Mouse (Mus musculus): Measurements from ENCODE around the gene Wwtr1. TPM values are rescaled to one million over a fixed set of nuclear protein-coding genes. Genes with fewer than 3 reads are reported as not detected.

Wwtr1 gene
- polyA plus RNA-seq, 1 experiment from 2014 or later = 17.4 TPM

- Histone ChIP-seq H3K9me3 (ENCODE audit: control insufficient read depth, low read length) (no peaks in the 10 kb centered on the region), H3K4me1 (ENCODE audit: control insufficient read depth in 2 of 2, insufficient read depth in 2 of 2, low read length in 2 of 2) (peaks cover 10 to 25% of the 10 kb centered on the region in 2 experiments), H3K36me3 (ENCODE audit: control insufficient read depth, insufficient read depth, low read length) (peaks cover 20% of the 10 kb centered on the region), H3K27ac (replicated peaks in 1 of 2; ENCODE audit: control insufficient read depth in 1 of 2, insufficient read depth in 1 of 2, low read depth in 2 of 2, low read length in 2 of 2) (no peak overlapping the region), H3K27me3 (ENCODE audit: control insufficient read depth, insufficient read depth, low read length) (no peaks in the 10 kb centered on the region), H3K9ac (ENCODE audit: low read length) (no peak overlapping the region), H3K4me3 (ENCODE audit: control insufficient read depth in 1 of 2, insufficient read depth in 1 of 2, low read depth in 1 of 2, low read length in 2 of 2) (no peak overlapping the region), H3K4me2 (ENCODE audit: low read length) (no peak overlapping the region)
- WGBS = 93% methylated on average over 8 of the region's 8 CpGs
- ATAC-seq (ENCODE audit: insufficient number of reproducible peaks, insufficient read depth, low FRiP score, low read depth) = no peak
These were observed 101.3 kb downstream of the Wwtr1 start for GRCm38 (mm10) chr3:57474421-57474820.

- H3K9me3 ChIP-seq (ENCODE audit: control insufficient read depth, low read length) = no peaks in the 10 kb centered on the region
- H3K4me2 ChIP-seq (ENCODE audit: low read length) = no peak overlapping the region
- no peak overlapping the region for H3K4me3 ChIP-seq (ENCODE audit: control insufficient read depth in 1 of 2, insufficient read depth in 1 of 2, low read depth in 1 of 2, low read length in 2 of 2)
- peaks cover 10 to 25% of the 10 kb centered on the region in 2 experiments for H3K4me1 ChIP-seq (ENCODE audit: control insufficient read depth in 2 of 2, insufficient read depth in 2 of 2, low read length in 2 of 2)
- 0 out of 4 replicates have a peak overlapping the region, but pooled peaks of 1 of the 2 experiments have one; percentile 35 for H3K27ac ChIP-seq (replicated peaks in 1 of 2; ENCODE audit: control insufficient read depth in 1 of 2, insufficient read depth in 1 of 2, low read depth in 2 of 2, low read length in 2 of 2)
- peaks cover 22% of the 10 kb centered on the region for H3K36me3 ChIP-seq (ENCODE audit: control insufficient read depth, insufficient read depth, low read length)
- no peaks in the 10 kb centered on the region for H3K27me3 ChIP-seq (ENCODE audit: control insufficient read depth, insufficient read depth, low read length)
- 45% methylated on average over 4 of the region's 4 CpGs for WGBS
- no peak for ATAC-seq (ENCODE audit: insufficient number of reproducible peaks, insufficient read depth, low FRiP score, low read depth)
- no peak overlapping the region for H3K9ac ChIP-seq (ENCODE audit: low read length)
These were observed 103.3 kb downstream of the Wwtr1 start for GRCm38 (mm10) chr3:57472407-57472806.

- Histone ChIP-seq H3K9ac (ENCODE audit: low read length) (peak overlapping the region; percentile 57), H3K4me3 (ENCODE audit: control insufficient read depth in 1 of 2, insufficient read depth in 1 of 2, low read depth in 1 of 2, low read length in 2 of 2) (peak overlapping the region; percentile 25 to 28), H3K36me3 (ENCODE audit: control insufficient read depth, insufficient read depth, low read length) (0 out of 2 replicates have a peak, but pooled peaks cover 9% of the 10 kb centered on the region), H3K4me2 (ENCODE audit: low read length) (peak overlapping the region; percentile 64), H3K4me1 (ENCODE audit: control insufficient read depth in 2 of 2, insufficient read depth in 2 of 2, low read length in 2 of 2) (peaks cover 10 to 25% of the 10 kb centered on the region in 2 experiments), H3K27ac (replicated peaks in 1 of 2; ENCODE audit: control insufficient read depth in 1 of 2, insufficient read depth in 1 of 2, low read depth in 2 of 2, low read length in 2 of 2) (peak overlapping the region; percentile 83 to 86), H3K27me3 (ENCODE audit: control insufficient read depth, insufficient read depth, low read length) (no peaks in the 10 kb centered on the region), H3K9me3 (ENCODE audit: control insufficient read depth, low read length) (no peaks in the 10 kb centered on the region)
- peak; percentile 37; the same call in 1 of the 2 replicates for ATAC-seq (ENCODE audit: insufficient number of reproducible peaks, insufficient read depth, low FRiP score, low read depth)
- WGBS = 11% methylated on average over 15 of the region's 15 CpGs
These were observed 104.6 kb downstream of the Wwtr1 start for GRCm38 (mm10) chr3:57470981-57471601.

- peak overlapping the region; percentile 83 to 86 for H3K27ac ChIP-seq (replicated peaks in 1 of 2; ENCODE audit: control insufficient read depth in 1 of 2, insufficient read depth in 1 of 2, low read depth in 2 of 2, low read length in 2 of 2)
- WGBS = 17% methylated on average over 5 of the region's 5 CpGs
- H3K4me3 ChIP-seq (ENCODE audit: control insufficient read depth in 1 of 2, insufficient read depth in 1 of 2, low read depth in 1 of 2, low read length in 2 of 2) = no peak overlapping the region
- ATAC-seq (ENCODE audit: insufficient number of reproducible peaks, insufficient read depth, low FRiP score, low read depth) = no peak
- H3K4me1 ChIP-seq (ENCODE audit: control insufficient read depth in 2 of 2, insufficient read depth in 2 of 2, low read length in 2 of 2) = peaks cover 10 to 25% of the 10 kb centered on the region in 2 experiments
- H3K4me2 ChIP-seq (ENCODE audit: low read length) = peak overlapping the region; percentile 64
- H3K36me3 ChIP-seq (ENCODE audit: control insufficient read depth, insufficient read depth, low read length) = 0 out of 2 replicates have a peak, but pooled peaks cover 6% of the 10 kb centered on the region
- H3K9me3 ChIP-seq (ENCODE audit: control insufficient read depth, low read length) = no peaks in the 10 kb centered on the region
- no peaks in the 10 kb centered on the region for H3K27me3 ChIP-seq (ENCODE audit: control insufficient read depth, insufficient read depth, low read length)
- H3K9ac ChIP-seq (ENCODE audit: low read length) = peak overlapping the region; percentile 57
These were observed 105.4 kb downstream of the Wwtr1 start for GRCm38 (mm10) chr3:57470326-57470725.

- H3K9me3 ChIP-seq (ENCODE audit: control insufficient read depth, low read length) = no peaks in the 10 kb centered on the region
- H3K4me2 ChIP-seq (ENCODE audit: low read length) = no peak overlapping the region
- no peaks in the 10 kb centered on the region for H3K27me3 ChIP-seq (ENCODE audit: control insufficient read depth, insufficient read depth, low read length)
- peaks cover 10 to 25% of the 10 kb centered on the region in 2 experiments for H3K4me1 ChIP-seq (ENCODE audit: control insufficient read depth in 2 of 2, insufficient read depth in 2 of 2, low read length in 2 of 2)
- no peak overlapping the region for H3K9ac ChIP-seq (ENCODE audit: low read length)
- 0 out of 2 replicates have a peak, but pooled peaks cover 13% of the 10 kb centered on the region for H3K36me3 ChIP-seq (ENCODE audit: control insufficient read depth, insufficient read depth, low read length)
- ATAC-seq (ENCODE audit: insufficient number of reproducible peaks, insufficient read depth, low FRiP score, low read depth) = no peak
- no peak overlapping the region for H3K27ac ChIP-seq (replicated peaks in 1 of 2; ENCODE audit: control insufficient read depth in 1 of 2, insufficient read depth in 1 of 2, low read depth in 2 of 2, low read length in 2 of 2)
- no peak overlapping the region for H3K4me3 ChIP-seq (ENCODE audit: control insufficient read depth in 1 of 2, insufficient read depth in 1 of 2, low read depth in 1 of 2, low read length in 2 of 2)
- 91% methylated on average over 3 of the region's 3 CpGs for WGBS
These were observed 106.4 kb downstream of the Wwtr1 start for GRCm38 (mm10) chr3:57469325-57469724.

GRCm38 (mm10) chr3:57466289-57466688 lies 109.4 kb downstream of the Wwtr1 start:
- 50% methylated on average over 3 of the region's 3 CpGs for WGBS
- H3K9ac ChIP-seq (ENCODE audit: low read length) = no peak overlapping the region
- peaks cover 5 to 8% of the 10 kb centered on the region in 2 experiments; a peak in 3 of 4 replicates for H3K4me1 ChIP-seq (ENCODE audit: control insufficient read depth in 2 of 2, insufficient read depth in 2 of 2, low read length in 2 of 2)
- peaks cover 33% of the 10 kb centered on the region for H3K36me3 ChIP-seq (ENCODE audit: control insufficient read depth, insufficient read depth, low read length)
- H3K4me3 ChIP-seq (ENCODE audit: control insufficient read depth in 1 of 2, insufficient read depth in 1 of 2, low read depth in 1 of 2, low read length in 2 of 2) = no peak overlapping the region
- no peaks in the 10 kb centered on the region for H3K9me3 ChIP-seq (ENCODE audit: control insufficient read depth, low read length)
- H3K27ac ChIP-seq (replicated peaks in 1 of 2; ENCODE audit: control insufficient read depth in 1 of 2, insufficient read depth in 1 of 2, low read depth in 2 of 2, low read length in 2 of 2) = no peak overlapping the region
- H3K4me2 ChIP-seq (ENCODE audit: low read length) = no peak overlapping the region
- no peaks in the 10 kb centered on the region for H3K27me3 ChIP-seq (ENCODE audit: control insufficient read depth, insufficient read depth, low read length)
- no peak for ATAC-seq (ENCODE audit: insufficient number of reproducible peaks, insufficient read depth, low FRiP score, low read depth)

GRCm38 (mm10) chr3:57463302-57463701 lies 112.4 kb downstream of the Wwtr1 start:
- WGBS = 58% methylated on average over 4 of the region's 4 CpGs
- no peak for ATAC-seq (ENCODE audit: insufficient number of reproducible peaks, insufficient read depth, low FRiP score, low read depth)
- no peak overlapping the region for H3K9ac ChIP-seq (ENCODE audit: low read length)
- no peak overlapping the region for H3K27ac ChIP-seq (replicated peaks in 1 of 2; ENCODE audit: control insufficient read depth in 1 of 2, insufficient read depth in 1 of 2, low read depth in 2 of 2, low read length in 2 of 2)
- no peaks in the 10 kb centered on the region for H3K27me3 ChIP-seq (ENCODE audit: control insufficient read depth, insufficient read depth, low read length)
- H3K4me3 ChIP-seq (ENCODE audit: control insufficient read depth in 1 of 2, insufficient read depth in 1 of 2, low read depth in 1 of 2, low read length in 2 of 2) = no peak overlapping the region
- no peaks in the 10 kb centered on the region for H3K9me3 ChIP-seq (ENCODE audit: control insufficient read depth, low read length)
- H3K36me3 ChIP-seq (ENCODE audit: control insufficient read depth, insufficient read depth, low read length) = peaks cover 48% of the 10 kb centered on the region
- H3K4me1 ChIP-seq (ENCODE audit: control insufficient read depth in 2 of 2, insufficient read depth in 2 of 2, low read length in 2 of 2) = no peaks in the 10 kb centered on the region
- H3K4me2 ChIP-seq (ENCODE audit: low read length) = no peak overlapping the region
